Mouse (Mus musculus) layer of hippocampus, adult 9-11 months (tissue): Measurements from ENCODE around the gene Ptch2.

Experiments used
- DNase-seq: peaks from one replicate; pipeline ENCODE4 v3.0.0; 2022

The Ptch2 gene

DNA sequence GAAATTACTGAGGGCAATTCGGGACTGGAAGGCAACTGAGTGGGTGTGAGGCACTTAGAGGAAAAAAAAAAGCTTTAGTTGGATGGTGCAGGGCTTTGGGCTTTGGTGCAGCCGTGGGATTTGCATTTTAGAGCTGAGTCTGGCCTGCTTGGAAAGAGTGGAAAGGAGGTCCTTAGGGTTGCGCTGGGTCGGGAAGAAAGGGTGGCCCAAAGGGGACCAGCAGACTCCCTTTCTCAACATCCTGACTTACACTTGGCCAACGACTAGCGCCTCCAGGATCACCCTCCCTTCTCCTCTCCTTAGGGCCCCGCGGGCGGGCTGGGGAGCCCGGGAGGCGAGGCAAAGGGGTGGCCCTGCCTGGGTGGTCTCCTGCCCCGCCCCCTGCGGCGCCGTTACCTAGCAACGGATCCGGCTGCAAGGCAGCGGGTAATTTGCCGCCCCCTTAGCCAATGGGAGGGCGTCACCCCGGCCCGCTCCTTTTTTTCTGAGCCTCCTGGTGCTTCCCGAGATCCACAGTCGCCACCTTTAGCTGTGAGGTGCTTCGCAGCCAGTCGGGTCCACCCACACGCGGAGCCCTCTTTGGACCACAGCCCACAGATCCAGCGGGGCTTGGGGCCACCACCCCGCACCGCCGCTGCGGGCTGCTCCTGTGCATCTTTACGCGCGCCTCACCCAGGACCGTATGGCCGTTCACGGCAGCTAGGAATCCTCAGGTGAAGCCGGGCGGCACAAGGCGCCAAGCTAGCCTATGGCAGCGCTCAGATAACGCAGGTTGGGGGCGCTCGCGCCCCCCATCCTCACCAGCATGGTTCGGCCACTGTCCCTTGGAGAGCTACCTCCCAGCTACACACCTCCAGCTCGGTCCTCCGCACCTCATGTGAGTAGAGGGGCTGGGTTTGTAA is at the start of gene Ptch2:
Ptch2 (plus strand) TSS at position 525 of the 902 bp plus-strand sequence.
- peak; percentile 29 for DNase-seq

DNA sequence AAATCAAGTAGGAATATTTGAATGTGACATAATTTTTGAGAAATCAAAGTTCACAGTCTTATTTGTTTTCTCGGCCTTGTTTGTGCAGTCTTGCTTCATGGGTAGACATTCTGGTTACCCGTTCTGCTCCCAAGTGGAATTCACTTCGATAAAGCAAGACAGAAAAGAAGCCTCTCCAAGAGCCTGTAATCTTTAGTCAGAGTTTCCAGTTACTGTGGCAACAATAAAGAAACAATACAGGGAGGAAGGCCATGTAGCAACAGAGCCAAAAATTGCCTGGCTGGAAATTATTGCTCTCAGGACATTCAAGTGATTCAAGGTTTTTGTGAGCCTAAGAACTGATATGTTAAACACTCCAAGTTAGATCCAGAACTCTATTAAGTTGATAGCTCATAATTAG is 47.0 kb upstream of the Ptch2 start:
- no peak for DNase-seq

DNA sequence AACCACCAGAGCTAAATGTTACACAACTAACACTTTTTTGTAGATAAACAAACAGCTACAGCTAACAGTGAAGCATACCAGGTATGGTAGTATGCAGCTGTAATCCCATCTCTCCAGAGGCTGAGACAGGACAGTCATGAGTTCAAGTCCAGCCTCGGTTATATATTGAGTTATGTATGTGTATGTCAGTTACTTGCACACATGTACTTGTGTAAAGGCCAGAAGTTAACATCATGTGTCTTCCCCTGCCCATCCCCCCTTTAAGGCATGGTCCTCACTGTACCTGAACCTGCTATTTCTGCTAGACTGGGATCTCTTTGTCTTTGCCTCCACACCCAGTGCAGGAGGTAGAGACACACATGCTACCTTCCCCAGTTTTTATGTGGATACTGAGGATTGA is 46.4 kb upstream of the Ptch2 start:
- DNase-seq, result no peak

DNA sequence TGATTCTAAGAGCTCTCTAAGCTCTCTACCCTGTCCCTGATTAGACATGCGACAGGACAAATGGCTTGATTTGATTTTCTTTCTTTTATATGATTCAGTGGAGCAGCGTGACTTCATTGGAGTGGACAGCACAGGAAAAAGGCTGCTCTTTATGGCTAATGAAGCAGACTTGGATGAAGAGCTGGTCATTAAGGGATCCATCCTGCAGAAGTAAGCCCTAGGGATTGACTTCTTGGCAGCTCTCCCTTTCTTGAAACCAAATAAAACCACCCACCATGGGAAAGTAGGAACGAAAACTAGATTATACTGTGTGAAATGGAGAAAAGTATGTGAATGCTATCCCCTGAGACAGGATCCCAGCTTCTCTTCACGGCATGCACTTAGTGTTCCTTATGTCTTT is 43.2 kb upstream of the Ptch2 start:
- no peak for DNase-seq

DNA sequence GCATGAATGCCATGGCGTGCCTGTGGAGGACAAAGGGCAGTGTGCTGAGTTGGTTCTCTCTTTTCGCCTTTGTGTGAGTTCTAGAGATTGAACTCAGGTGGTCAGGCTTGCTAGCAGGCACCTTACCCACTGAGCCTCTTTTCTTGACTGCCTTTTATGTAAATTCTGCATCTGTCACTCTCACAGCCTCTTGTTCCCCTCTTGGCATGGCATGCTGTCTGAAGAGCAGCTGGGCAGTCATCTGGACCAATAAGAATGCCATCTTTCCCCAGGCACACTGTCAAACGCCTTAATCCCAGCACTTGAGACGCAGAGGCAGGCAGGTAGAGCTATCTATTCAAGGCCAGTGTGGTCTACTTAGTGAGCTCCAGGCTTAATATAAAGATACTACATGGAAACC is 41.9 kb upstream of the Ptch2 start:
- no peak for DNase-seq

DNA sequence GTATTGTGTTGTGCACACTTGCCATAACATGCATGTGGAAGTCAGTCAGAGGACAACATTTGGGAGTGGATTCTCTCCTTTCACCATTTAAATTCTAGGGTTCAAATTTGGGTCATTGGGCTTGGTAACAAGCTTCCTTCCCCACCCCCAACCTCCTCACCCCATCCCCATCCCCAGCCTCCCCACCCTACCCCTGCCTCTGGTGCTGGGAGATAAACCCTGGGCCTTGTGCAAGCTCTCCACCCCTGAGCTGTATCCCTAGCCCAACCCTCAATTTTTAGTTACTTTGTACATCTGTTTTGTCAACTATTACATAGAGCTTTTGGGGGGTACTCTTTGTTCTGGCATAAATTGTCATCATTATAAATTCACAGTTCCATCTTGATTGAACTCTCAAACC is 39.8 kb upstream of the Ptch2 start:
- DNase-seq, result no peak

DNA sequence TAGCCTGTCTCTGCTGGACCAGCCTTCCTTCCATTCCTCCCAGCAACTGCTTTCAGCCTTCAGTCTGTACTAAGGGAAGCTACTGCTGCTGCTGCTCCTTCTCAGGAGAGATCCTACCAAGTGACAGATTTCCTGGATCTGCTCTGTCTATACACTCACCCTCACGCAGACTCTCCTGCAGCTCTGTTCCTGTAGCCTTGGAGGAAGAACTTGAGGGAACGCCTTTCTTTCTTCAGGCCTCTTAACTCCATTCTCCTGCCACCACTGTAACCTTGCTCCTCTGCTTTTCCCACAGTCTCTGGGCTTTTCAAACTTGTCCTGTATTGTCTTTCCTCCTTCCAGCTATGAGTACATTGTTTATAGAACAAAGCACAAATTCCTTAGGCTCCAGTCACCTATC is 39.4 kb upstream of the Ptch2 start:
- peak; percentile 12 for DNase-seq

DNA sequence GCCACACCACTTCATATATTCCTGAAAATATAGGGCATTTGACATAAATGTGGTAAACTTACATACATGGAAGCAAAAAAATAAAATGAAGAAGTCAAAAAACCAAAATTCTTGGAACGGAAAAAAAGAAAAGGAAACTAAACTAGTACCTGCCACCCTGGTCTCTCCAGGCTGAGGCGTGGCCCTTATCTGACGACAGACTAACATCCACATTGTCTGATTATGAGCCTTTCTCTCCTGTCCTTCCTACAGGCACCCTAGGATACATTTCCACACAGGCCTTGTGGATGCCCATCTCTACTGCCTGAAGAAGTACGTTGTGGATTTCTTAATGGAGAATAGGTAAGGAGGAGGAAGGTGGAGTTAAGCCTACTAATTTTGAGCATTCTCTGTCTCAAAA is 37.4 kb upstream of the Ptch2 start:
- no peak for DNase-seq

DNA sequence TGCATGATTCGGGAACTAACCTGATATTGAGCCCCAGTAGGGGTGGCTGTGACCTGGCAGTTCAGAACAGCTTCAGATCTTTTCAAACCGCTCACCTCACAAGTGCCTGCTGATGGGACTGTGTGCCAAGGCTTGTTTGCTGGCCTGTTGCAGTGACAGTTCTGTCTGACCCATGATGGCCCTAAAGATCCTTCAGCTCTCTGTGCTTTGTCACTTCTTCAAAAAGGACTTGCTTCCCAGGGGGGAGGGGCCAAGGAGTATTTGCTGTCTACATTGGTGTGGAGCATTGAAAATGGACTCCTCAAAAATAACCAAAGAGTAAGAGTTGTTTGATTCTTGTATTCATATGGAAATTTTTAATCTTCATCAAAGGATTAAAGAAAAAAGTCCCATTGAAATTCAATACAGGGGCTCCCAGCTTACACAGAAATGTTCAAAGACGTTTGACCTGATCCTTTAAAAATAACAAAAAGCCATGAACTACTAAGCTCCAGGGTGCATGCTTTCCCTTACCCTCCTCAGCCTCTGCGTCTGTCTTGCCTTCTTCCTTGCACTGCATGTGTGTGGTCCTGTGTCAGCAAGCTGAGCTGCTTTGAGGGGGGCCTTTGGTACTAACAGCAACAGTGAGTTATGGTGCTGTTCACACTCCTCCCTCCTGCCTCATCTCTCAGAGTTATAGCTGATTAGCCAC is 33.0 kb upstream of the Ptch2 start:
- no peak for DNase-seq

DNA sequence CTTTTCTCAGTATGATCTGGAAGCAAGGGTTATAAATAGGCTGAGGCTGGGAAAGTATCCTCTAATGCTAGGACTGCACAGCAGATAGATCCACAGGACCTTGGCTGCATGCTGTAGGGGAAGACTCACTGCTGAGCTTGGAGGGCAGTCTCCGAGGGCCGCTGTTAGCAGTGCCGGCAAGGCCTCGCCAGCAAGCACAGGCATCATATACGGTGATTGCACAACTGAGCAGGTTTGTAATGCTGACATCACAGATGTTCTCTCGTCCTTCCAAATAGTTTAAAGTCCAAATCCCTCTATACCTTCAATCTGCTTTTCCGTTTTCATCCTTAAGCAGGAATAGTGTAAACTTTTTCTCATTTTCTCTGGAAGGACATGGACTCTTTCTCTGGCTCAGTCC is 27.8 kb upstream of the Ptch2 start:
- DNase-seq, result no peak

DNA sequence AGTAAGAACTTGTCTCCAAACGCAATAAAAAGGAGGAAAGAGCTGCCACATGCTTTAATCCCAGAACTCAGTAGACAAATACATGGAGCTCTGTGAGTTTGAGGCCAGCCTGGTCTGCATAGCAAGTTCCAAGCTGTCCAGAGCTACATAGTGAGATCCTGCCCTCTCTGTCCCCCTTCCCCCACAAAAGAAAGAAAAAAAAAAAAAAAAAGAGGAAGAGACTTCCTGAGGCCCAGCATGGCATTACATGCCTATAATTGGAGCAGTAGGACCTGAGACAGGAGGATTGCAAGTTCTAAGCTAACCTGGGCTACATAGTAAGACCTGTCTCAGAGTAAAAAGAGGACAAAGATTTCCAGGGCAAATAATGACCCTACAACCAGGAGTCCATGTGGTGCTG is 26.2 kb upstream of the Ptch2 start:
- no peak for DNase-seq

DNA sequence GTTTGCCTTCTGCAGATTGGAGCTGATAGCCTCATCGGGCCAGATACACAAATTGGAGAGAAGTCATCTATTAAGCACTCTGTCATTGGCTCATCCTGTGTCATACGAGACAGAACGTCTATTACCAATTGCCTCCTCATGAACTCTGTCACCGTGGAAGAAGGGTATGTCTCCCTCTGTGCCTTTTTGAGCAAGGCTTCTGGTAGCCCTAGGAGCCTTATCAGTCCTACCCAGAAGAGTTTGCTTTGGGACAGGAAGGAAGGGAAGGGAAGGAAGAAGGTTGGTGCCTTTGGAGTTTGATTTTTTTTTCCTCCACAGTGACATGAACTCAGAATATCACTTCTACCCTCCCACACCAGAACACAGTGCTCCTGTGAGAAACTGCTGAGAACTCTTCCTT is 25.3 kb upstream of the Ptch2 start:
- no peak for DNase-seq

DNA sequence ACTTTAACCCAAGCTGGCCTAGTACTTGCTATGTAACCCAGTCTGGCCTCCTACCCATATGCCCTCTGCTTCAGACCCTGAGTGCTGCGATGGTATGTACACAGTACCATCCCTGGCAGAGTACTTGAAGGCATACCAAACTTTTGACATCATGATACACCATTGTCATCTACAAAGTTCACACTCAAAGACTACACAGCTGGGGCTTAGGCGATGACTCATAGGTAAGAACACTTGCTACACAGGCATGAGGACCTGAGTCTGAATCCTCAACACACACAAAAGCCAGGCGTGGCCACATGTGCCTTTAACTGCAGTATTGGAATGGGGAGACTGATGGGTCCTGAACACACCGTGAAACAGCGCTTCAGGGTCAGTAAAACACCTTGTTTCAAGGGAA is 24.7 kb upstream of the Ptch2 start:
- DNase-seq, result no peak

DNA sequence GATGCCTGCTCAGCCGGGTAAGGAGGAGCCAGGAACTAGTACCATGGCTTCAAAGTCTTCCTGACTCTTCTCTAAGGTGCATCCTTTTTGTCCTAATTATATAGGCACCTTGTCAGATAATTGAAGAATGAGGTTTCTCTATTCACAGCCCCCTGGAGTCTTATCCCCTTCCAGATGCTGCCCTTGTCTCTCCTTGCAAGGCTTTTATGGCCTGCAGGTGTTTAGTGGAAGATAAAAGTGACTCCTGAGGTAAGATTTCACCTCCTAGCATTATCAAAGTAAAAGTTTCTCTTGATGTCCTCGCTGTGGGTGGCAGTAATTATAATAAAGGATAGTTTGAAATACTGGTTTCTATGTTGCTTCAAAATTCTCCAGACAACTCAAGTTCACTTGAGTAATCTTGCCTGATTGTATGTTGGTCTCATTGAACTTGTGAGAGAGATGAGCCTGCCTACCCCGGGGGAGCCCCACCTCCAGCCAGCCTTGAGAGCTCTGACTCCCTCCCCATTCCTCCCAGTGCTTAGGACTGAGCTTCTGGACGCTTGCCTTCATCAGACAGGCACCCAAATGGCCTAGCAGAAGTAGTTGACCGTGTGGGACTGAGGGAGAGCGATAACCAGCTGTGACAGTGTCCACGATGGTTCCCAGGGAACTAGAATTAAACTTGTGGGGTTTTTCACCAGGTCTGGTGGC is 7.8 kb upstream of the Ptch2 start:
- no peak for DNase-seq

DNA sequence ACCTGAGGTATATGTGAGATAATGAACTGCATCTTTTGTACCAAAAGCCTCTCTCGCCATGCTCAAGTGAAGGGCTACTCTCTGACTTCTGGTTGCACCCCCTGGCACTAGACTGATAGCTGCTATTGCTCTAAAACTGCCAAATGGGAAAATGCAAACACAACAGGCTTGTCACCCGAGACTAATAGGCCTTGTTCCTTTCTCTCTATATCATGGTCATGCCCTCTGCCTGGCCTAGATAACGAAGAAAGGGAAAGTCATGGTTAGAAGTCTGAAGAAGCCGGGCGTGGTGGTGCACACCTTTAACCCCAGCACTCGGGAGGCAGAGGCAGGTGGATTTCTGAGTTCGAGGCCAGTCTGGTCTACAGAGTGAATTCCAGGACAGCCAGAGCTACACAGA is 5.3 kb upstream of the Ptch2 start:
- DNase-seq, result no peak

DNA sequence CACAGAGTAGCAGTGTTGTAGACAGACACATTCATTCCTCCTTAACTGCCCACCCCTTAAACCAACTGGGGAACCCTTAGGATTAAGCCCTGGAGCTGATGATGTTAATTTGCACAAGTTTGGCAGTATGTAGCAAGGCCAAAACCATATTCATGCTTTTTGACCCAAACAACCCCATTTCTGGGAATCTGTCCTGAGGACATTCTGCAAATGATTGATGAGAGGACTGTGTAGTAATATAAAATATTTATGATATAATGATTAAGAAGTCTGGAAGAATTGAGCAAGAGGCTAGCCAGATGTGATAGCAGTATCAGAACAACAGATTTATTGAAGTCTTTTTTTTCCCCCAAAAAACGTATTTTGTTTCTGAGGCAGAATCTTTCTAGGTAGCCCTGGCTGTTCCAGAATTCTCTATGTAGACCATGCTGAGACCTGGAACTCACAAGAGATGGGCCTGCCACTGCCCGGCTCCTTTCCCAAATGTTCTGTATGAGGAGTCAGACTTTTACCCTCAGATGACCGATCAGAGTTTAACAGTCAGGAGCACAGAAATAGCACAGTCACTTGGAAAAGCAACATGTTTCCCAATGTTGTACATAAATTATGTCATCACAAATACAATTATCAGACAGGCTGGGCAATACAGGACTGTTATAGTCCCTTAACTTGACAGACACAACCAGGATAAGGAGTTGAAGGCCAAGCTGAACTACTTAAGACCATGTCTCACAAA is 1.1 kb upstream of the Ptch2 start:
- DNase-seq, result no peak

DNA sequence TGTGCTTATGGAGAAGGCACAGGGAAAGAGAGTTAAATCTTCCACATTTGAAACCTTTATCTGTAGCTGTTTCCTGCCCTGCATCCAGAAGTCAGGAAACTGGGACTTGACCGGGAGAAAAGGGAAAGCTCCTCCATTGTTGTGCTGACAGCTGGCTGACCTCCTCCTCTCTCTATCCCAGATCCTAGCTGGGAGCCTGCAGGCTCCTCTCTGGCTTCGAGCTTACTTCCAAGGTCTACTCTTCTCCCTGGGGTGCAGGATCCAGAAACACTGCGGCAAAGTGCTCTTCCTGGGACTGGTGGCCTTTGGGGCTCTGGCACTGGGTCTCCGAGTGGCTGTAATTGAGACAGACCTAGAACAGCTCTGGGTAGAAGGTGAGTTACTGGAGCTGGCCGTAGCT is 791 bp downstream of the Ptch2 start:
- no peak for DNase-seq

DNA sequence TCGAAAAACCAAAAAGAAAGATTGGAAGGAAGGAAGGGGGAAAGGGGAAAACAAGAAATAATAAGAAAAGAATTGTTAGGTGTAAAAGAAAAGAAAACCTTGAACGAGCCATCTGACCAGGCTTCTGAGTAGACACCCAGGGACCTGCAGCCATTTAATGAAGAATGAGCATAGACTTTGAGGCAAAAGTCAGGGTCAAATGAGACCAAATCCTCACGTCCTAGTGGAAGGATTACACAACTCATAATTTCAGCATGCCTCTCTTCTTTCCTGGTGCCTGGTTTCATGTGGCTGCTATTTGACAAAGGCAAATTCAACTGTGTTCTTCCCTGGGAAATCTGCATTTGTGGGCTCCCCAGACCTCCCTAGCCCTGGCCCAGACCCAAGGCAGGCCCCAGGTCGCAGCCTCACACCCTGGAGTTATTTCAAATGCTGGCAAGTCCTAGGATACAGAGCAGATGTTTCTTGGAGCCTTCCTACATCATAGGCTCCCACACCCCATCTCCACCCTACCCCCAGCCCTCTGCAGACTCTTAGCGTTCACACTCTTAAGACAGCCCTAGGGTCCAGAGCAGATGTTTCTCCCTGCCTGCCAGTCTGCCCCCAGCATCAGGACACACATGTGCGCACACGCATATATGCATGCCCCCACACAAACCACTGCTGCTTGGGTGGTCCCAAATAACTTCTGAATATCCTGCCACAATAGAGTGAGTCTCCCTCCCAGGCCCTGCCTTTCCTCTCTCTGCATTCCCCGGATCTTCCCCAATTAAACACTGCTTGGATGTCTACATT is 2.3 kb downstream of the Ptch2 start:
- no peak for DNase-seq

DNA sequence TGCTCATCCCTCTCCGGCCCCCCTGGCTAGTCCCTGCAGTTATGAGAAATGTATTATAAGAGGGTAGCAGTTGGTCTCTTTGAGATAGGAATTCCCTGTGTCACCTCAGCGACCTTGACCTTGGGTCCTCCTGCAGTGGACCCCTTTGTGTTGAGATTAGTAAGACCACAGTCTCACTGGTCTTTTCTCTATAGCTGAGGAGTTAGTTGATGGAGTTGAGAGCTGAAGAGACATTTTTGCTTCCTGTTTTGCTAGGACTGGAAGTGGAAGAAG is 2.8 kb downstream of the Ptch2 start:
- DNase-seq, result no peak

DNA sequence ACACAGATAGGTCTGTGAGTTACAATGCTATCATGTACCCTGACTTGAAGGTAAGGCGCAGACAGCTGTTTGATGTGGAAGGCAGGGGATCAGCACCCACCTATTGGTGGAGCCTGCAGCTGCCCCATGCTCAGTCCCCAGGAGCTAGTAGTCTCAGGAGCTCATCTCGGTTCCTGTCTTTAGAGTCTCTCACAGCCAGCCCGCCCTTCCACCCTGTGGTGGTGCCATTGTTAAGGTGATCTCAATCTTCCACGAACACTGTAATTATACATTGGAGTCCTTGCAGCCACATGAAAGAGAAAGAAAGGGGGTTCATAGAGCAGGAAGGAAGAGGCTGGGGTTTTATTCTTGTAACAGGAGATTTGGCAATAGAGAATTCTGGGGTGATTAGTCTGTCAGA is 4.2 kb downstream of the Ptch2 start:
- DNase-seq, result no peak

DNA sequence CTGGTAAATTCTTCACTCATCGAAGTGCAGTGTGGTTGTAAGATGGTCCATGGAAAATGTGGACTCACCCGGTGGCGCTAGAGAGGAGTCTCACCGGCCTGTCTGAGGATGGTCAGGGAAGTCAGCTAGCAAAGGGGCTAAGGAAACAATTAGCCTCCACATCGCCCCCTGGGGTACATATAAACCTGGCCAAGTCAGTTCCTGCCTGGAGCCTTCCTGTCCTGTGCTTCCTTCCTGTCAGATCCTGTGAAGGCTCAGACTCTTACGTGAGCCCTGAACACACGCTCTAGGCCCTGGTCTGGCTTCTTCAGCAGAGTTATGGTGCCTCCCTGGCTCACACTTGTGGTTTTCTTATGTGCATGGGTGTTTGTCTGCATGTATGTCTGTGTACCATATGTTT is 5.3 kb downstream of the Ptch2 start:
- DNase-seq, result no peak

DNA sequence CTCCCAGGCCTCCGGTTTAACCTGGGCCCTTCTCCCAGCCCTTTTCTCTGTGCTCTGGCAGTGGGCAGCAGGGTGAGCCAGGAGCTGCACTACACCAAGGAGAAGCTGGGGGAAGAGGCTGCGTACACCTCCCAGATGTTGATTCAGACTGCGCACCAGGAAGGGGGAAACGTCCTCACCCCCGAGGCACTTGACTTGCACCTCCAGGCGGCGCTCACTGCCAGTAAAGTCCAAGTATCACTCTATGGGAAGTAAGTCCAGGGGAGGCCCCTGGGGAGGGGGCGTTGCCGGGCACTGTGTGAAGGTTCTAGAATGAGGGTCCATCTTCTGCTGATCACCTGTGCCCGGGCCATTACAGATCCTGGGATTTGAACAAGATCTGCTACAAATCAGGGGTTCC is 8.8 kb downstream of the Ptch2 start:
- DNase-seq, result no peak

DNA sequence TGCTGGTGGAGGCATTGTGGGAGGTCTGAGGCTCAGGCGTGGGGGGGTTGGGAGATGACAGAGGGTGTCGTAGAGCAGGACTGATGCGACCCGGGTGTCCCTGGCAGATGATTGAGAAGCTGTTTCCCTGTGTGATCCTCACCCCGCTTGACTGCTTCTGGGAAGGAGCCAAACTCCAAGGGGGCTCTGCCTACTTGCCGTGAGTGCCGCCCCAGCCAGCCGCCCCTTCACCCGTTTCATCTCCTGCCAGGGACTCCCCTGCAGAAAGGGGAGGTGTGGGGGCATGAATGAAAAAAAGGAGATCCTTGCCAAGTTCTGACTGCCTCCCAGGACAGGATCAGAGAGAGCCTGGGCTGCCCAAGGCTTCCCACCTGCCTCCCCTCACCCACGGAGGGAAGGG is 9.3 kb downstream of the Ptch2 start:
- DNase-seq, result no peak
